Mouse (Mus musculus) forelimb bud, embryonic 11.5 days (tissue): ENCODE data around the gene Gpatch2.

Experiments
- DNase-seq: peaks from one replicate; pipeline ENCODE4 v3.0.0-alpha.2; 2012; ENCODE audit warnings: low read depth, low spot score

The Gpatch2 gene

GRCm38 (mm10) chr1:187215181-187216116, at the start of gene Gpatch2, which contains the start of gene Spata17:
Gpatch2 (plus strand) TSS chr1:187215508.
Spata17 (minus strand) TSS chr1:187215465.
- peak; percentile 84 for DNase-seq

DNA sequence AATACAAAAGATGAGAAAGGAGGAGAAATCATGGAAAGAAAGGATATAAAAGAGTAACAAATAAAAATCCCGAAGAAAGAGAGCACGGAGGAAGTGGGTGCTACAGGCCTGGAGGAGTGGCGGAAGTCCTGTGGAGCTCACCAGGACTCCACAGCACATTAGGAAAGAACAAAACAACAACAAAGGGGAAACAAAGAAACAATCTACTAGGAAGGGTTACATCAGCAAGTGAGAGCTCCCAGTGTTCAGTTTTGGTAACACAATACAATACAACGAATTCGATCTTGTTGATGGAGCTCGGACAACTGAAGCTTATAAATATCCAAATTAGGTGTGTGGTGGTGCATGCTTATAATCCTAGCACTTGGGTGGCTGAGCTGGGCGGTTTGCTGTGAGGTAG, 45.7 kb upstream of the Gpatch2 start:
- no peak for DNase-seq

DNA sequence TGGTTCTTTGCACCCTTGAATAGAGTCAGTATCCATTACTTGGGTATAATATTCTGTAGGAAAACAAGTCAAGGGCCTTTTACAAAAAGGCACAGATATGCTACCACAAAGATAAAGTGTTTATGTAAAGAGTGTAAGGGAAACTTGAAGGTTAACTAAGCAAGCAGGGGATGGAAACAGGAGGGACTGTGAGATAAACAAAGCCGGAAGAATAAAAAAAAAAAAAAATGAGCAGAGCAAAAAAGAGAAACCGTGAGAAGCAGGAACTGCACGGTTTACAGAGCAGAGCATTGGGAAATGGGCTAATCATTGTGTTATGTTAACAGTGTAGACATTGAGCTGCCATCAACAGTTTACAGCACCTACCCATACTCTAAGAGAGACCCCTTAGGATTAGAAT, 44.9 kb upstream of the Gpatch2 start:
- no peak for DNase-seq

DNA sequence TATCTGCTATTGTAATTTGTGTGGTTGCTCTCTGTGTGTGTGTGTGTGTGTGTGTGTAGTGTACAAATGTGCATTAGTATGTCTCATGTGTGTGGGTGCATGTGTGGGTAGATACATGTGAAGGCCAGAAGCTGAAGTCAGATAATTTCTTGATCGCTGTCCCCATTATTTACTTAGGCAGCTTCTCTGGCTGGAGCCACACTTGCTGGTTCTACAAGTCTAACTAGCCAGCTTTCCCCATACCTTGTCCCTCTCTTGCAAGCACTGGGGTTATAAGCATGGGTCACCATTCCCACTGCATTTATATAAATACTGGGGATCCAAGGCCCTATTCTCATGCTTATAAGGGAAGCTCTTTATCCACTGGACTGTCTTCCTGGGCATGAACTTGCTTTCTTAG, 39.3 kb upstream of the Gpatch2 start:
- no peak for DNase-seq

DNA sequence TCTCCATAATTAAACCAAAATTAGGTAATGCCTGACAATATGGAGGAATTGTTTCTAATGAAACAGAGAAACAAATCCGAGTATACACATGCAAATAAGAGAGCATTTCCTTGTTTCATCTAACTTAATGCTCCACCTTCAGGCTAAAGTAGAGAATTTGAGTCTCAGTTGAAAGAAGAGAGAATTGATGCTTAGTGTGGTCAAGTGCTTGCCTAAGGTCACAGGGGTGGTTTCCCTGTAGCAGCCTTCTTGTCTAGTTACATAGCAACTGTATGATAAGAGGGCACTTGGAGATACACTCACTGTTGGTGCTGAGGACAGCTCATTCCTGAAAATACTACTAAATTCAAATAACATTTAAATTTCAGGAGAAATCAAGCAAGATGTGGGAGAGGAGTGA, 36.8 kb upstream of the Gpatch2 start:
- no peak for DNase-seq

DNA sequence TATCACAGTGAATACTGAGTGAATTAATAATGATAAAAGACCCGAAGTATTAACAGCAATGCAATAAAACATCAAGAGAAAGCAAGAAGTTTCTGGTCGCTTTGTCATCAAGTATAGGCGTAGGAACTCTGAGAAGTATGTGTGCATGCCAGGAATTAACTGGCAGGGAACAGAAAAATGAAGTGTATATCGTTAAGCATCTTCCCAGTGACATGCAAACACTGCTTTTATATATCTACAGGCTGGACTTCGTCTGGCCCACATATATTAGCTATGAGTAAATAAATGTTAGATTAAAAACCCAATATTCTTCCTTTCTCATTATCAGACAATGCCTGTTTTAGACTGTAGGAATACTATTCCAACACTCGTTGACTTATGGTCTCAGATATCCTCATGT, 9.8 kb upstream of the Gpatch2 start:
- DNase-seq: no peak

- DNase-seq: no peak
Observed at GRCm38 (mm10) chr1:187209496-187209895, 5.8 kb upstream of the Gpatch2 start.

DNA sequence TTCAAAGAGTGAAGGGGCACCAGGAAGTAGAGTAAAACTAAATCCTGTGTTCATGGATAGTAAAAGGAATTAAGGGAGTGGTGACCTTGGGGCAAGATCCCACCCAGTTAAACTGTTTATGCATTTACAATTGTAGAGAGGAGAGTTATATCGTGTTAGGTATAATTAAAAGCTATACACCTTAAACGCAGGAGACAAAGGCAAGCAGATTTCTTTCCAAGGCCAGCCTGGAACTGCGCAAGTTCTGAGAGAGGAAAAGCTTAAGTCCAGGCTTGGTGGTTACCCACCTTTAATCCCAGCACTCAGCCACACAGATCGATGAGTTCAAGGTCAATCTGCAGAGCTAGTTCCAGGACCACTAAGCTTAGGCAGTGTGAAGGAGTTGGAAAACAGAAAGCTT, 4.6 kb upstream of the Gpatch2 start:
- DNase-seq: no peak

DNA sequence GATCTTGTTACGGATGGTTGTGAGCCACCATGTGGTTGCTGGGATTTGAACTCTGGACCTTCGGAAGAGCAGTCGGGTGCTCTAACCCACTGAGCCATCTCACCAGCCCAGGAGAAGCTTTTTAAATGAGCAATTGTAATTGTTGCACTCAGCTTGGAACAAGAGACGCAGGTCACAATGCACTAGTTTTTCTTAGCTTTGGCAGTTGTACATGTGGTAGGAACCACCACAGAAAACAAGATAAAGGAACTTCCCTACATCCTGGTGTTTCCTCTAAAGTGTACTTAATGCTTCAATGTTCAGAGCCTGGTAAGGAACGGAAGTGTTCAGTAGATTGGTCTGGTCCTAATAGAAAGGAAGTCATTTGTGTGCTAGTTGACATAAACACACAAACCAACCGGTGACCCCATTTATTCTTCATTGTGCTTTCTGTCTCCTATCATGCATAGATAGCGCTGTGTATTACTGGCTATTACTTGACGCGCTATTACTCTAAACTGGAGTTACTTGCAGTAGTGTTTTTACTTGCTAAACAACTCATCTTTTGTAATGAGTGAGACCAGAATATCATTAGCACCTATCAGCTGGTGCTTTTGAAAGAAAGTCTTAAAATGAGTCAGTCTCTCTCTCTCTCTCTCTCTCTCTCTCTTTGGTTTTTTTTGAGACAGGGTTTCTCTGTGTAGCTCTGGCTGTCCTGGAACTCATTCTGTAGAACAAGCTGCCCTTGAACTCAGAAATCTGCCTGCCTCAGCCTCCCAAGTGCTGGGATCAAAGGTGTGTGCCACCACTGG, 1.5 kb downstream of the Gpatch2 start:
- DNase-seq: no peak

DNA sequence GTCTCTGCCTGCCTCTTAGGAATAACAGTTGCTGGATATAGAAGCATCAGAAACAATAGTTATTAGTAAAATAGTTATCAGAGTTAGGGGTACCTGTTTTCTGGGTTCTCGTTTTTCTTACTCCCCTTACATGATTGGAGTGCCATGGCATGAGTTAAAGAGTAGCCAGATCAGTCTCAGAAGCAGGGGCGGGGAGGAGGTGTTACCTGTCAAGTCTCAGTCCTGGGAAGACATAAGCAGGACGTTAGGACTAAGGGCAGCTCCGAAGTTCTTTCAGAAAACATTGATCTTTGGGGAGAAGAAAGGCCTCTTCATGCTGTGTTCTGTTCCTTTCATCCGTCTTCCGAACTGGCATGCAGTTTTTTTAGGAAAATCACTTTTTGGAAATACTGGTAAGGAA, 5.4 kb downstream of the Gpatch2 start:
- DNase-seq: no peak

DNA sequence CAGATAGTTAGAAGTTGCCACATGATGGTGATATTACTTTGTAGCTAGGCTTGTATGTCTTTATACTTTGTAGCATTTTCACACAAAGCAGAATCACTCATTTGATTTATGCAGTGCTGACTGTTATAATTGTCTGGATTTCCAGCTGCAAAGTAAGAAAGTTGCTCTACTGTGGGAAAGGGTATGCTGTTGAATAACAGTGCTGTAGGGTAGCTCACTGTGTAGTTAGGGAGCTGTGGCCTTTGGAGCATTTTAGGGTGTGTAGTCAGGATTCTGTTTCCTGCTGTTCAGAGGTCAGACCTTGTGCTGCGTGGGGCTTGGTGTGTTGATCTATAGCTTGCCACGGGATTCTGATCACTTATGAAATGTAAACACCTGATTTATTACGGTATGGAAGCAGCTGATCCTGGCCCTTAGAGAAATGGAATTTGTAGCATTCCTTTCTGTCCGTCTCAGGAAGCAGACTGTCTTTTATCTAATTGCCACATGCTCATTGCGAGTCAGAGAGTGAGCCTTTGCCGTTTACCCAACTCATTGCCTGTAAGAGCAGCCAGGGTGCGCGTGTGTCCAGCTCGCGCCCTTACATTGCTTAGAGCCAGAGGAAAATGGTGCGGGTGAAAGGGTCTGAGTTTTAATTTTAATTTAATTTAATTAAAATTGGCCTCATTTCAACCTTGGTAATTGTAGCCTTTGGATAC, 11.2 kb downstream of the Gpatch2 start:
- DNase-seq: no peak

- DNase-seq: no peak
Observed at GRCm38 (mm10) chr1:187228414-187229146, 13.3 kb downstream of the Gpatch2 start.

- no peak for DNase-seq
Observed at GRCm38 (mm10) chr1:187230255-187230654, 14.9 kb downstream of the Gpatch2 start.

DNA sequence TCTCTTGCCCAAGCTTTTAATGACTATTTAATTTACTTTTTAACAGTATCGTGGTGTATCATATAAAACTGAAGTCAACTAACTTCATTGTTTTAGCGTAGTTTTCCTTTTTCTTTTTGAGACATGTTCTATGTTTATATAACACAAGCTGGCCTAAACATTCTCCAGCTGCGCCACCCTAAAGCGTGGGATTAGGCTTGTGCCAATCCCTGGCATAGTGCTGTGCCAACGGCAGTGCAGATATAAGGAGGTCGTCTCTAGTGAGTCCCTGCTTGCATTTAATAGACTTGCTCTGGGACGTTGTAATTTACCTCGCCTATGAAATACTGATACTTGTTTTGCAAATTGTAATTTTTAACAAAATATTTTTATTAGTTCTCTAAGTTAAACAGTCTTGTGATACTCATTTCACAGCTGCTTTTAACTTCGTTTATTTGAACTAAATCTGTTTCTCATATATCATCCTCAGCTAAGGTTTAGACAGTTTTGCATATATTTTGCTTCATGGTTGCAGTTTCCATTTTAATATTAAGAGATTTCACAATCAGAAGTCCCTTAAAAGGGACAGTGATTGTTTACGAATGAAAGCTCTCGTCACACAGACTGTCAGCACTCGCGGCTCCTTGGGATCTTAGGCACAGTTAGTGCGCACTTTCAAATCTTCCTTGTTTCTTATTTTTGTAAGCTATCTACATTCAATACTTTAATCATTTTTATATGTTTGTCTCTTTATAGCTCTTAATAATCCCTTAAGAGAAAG, 17.1 kb downstream of the Gpatch2 start:
- no peak for DNase-seq

GRCm38 (mm10) chr1:187232996-187233615, 17.8 kb downstream of the Gpatch2 start:
- DNase-seq: no peak

DNA sequence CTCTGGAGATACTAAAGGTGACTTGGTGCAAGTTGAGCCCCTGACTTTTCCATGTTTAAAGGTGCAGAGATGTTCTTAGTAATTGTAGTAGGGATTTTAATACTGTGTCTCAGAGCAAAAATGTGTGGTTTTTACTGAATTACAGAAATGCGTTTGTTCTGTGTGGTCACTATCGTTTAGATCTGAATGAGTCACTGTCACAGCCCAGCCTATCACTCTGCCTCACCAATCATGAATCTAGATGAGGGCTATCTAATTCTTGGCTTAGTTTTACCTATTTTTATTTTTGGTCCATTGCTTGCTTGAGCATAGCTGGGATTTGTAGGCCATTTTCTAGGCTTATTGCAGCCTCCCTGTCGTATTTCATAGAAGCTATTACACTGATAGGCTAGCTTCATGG, 19.9 kb downstream of the Gpatch2 start:
- no peak for DNase-seq

DNA sequence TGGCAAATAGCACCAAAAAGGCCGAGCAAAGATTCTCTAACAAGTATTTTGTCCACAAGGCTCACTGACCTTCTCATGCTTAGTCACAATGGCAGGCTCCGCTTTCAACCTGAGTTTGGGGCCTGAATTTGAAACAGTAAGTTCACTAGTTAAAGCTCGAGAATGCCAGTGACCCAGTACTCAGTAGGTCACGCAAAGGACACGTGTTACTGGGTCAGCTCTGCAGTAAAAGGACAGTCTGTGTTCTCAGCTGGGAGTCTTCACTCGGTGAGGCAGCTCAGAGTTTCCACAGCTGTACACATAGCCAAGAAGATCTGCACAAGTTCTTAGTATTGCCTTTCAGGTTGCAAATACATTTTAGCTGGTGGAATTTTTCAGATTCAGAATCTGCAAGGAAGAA, 21.0 kb downstream of the Gpatch2 start:
- DNase-seq: no peak

- no peak for DNase-seq
Observed at GRCm38 (mm10) chr1:187238061-187238460, 22.8 kb downstream of the Gpatch2 start.

GRCm38 (mm10) chr1:187240304-187240703, 25.0 kb downstream of the Gpatch2 start:
- no peak for DNase-seq

DNA sequence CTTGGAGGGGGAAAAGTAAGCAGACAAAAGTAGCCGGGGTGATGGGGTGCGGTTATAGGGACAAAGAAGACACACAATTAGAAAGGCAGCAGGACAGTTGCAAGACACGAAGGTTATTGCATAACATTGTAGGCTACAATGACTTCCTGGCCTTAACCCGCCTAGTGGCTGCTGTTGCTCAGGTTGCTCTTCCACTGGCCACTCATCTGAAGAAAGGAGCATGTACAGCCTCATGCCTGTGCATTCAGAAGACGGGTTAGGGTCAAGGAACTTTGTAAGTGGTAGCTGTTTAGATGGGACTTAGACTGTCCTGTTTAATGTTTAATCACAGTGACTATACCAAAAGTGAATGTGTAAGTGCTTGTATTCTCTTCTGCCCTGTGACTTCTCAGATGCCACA, 26.0 kb downstream of the Gpatch2 start:
- DNase-seq: no peak
